Mouse (Mus musculus) thymus, postnatal 10 days (tissue): ENCODE results near the gene Olfr1099.

Experiments
- DNase-seq, 2 experiments: peaks; one replicate each; pipeline ENCODE4 v3.0.0; 2021; ENCODE audit warnings: low spot score in 2 of 2

The Olfr1099 gene

GRCm38 (mm10) chr2:86960593-86960992 is at the start of gene Olfr1099:
Gene Olfr1099 (minus strand): TSS chr2:86960693.
- no peak for DNase-seq

- no peak for DNase-seq
Measured at GRCm38 (mm10) chr2:86998098-86998497, 37.6 kb upstream of the Olfr1099 start, which contains the start of gene Olfr1102. Gene Olfr1102 (plus strand): TSS chr2:86998398.

GRCm38 (mm10) chr2:86991121-86991520 is 30.6 kb upstream of the Olfr1099 start, which contains the start of gene Olfr1101:
Gene Olfr1101 (minus strand): TSS chr2:86991221.
- no peak for DNase-seq

- no peak for DNase-seq
Measured at GRCm38 (mm10) chr2:86979854-86980253, 19.4 kb upstream of the Olfr1099 start, which contains the start of gene Olfr1100. Gene Olfr1100 (minus strand): TSS chr2:86979954.

GRCm38 (mm10) chr2:86926557-86926956 is 33.9 kb downstream of the Olfr1099 start:
- no peak for DNase-seq

GRCm38 (mm10) chr2:86924445-86924844 is 36.0 kb downstream of the Olfr1099 start, which contains the start of gene Olfr1098:
Gene Olfr1098 (minus strand): TSS chr2:86924545.
- DNase-seq = no peak

GRCm38 (mm10) chr2:86905647-86906046 is 54.8 kb downstream of the Olfr1099 start:
- no peak for DNase-seq
